Mouse (Mus musculus) stomach, embryonic 14.5 days (tissue): Measurements from ENCODE around the gene Siglecg. TPM values are rescaled to one million over a fixed set of nuclear protein-coding genes. Genes with fewer than 3 reads are reported as not detected.

ENCODE experiments used
- ATAC-seq: fragments of 200-750 bp; cut with Nextera tagmentation; 2 replicates; pipeline ENCODE4 v1.8.0; 2017; ENCODE audit warnings: low read depth, moderate TSS enrichment; ENCODE audit not compliant: insufficient number of reproducible peaks, insufficient read depth, low FRiP score
- H3K27ac ChIP-seq: fragments of 300-500 bp; sonication (generic); 2 replicates; pipeline ENCODE4 v1.5.1; 2014; ENCODE audit warnings: mild to moderate bottlenecking, low read length, moderate library complexity, mixed read lengths
- H3K27me3 ChIP-seq: fragments of 300-500 bp; sonication (generic); 2 replicates; pipeline ENCODE4 v1.6.1; 2014; ENCODE audit warnings: low read length, control low read depth, mixed read lengths; ENCODE audit not compliant: control insufficient read depth, insufficient read depth
- H3K36me3 ChIP-seq: fragments of 300-500 bp; sonication (generic); 2 replicates; pipeline ENCODE4 v1.6.1; 2014; ENCODE audit warnings: mild to moderate bottlenecking, control low read depth, low read length, moderate library complexity, mixed read lengths; ENCODE audit not compliant: control insufficient read depth, insufficient read depth
- H3K4me1 ChIP-seq: fragments of 300-500 bp; sonication (generic); 2 replicates; pipeline ENCODE4 v1.6.1; 2014; ENCODE audit warnings: low read length, control low read depth, mixed read lengths; ENCODE audit not compliant: control insufficient read depth, insufficient read depth
- H3K4me2 ChIP-seq: fragments of 300-500 bp; sonication (generic); replicated peaks from 2 replicates; pipeline ENCODE4 v1.6.1; 2014; ENCODE audit warnings: low read depth, low read length, control low read depth
- H3K4me3 ChIP-seq: fragments of 300-500 bp; sonication (generic); 2 replicates; pipeline ENCODE4 v1.5.1; 2014; ENCODE audit warnings: low read depth, low read length, control low read depth
- H3K9ac ChIP-seq: fragments of 300-500 bp; sonication (generic); replicated peaks from 2 replicates; pipeline ENCODE4 v1.6.1; 2014; ENCODE audit warnings: low read depth, mild to moderate bottlenecking, control low read depth, low read length, moderate library complexity, mixed read lengths
- H3K9me3 ChIP-seq: fragments of 300-500 bp; sonication (generic); 2 replicates; pipeline ENCODE4 v1.6.1; 2016; ENCODE audit warnings: low read depth, low read length, control low read depth; ENCODE audit not compliant: control insufficient read depth
- WGBS: fragments of 180-500 bp; shearing (Covaris S2); extraction: QIAGEN DNeasy Blood & Tissue Kit; methylation state at CpG from one replicate; pipeline ENCODE4 v1.1.7; 2014; 5-methylcytosine and 5-hydroxymethylcytosine counted together
- polyA plus RNA-seq: library from polyadenylated mRNA; unstranded; fragments of >200 nt; fragmentation: Nextera tagmentation; extraction: Ambion mirVana; gene quantifications from 2 replicates; pipeline ENCODE4 v1.2.1, GENCODE M21; 2014

Gene Siglecg
- 0.15 and 0.19 TPM in 2 replicates for polyA plus RNA-seq

GRCm38 (mm10) chr7:43408131-43408553, at the start of gene Siglecg:
Siglecg (plus strand) TSS chr7:43408204.
- no peak for ATAC-seq
- H3K9me3 ChIP-seq: no peaks in the 10 kb centered on the region
- H3K27ac ChIP-seq: no peak within 1 kb of the TSS
- 66% methylated on average over 4 of the region's 4 CpGs for WGBS
- no peaks in the 10 kb centered on the region for H3K27me3 ChIP-seq
- H3K36me3 ChIP-seq: no peaks in the 10 kb centered on the region
- H3K4me3 ChIP-seq: no peak within 1 kb of the TSS
- H3K9ac ChIP-seq: no peak within 1 kb of the TSS
- no peak within 1 kb of the TSS for H3K4me2 ChIP-seq
- H3K4me1 ChIP-seq: no peaks in the 10 kb centered on the region

GRCm38 (mm10) chr7:43358556-43358955, 49.4 kb upstream of the Siglecg start:
- Histone ChIP-seq H3K4me2 (no peak overlapping the region), H3K4me1 (no peaks in the 10 kb centered on the region), H3K9ac (no peak overlapping the region), H3K27me3 (no peaks in the 10 kb centered on the region), H3K4me3 (no peak overlapping the region), H3K9me3 (no peaks in the 10 kb centered on the region), H3K27ac (no peak overlapping the region), H3K36me3 (no peaks in the 10 kb centered on the region)
- no peak for ATAC-seq
- WGBS: 92% methylated on average over 3 of the region's 3 CpGs

- Histone ChIP-seq H3K36me3 (no peaks in the 10 kb centered on the region), H3K4me2 (no peak overlapping the region), H3K9ac (no peak overlapping the region), H3K4me3 (no peak overlapping the region), H3K9me3 (no peaks in the 10 kb centered on the region), H3K27ac (no peak overlapping the region), H3K4me1 (no peaks in the 10 kb centered on the region), H3K27me3 (no peaks in the 10 kb centered on the region)
- no peak for ATAC-seq
- 89% methylated on average over 1 of the region's 1 CpGs for WGBS
Measured at GRCm38 (mm10) chr7:43361442-43361841, 46.6 kb upstream of the Siglecg start.

- Histone ChIP-seq H3K4me3 (no peak overlapping the region), H3K9ac (no peak overlapping the region), H3K4me2 (no peak overlapping the region), H3K4me1 (no peaks in the 10 kb centered on the region), H3K9me3 (no peaks in the 10 kb centered on the region), H3K27me3 (no peaks in the 10 kb centered on the region), H3K36me3 (no peaks in the 10 kb centered on the region), H3K27ac (no peak overlapping the region)
- 79% methylated on average over 4 of the region's 4 CpGs for WGBS
- no peak for ATAC-seq
Measured at GRCm38 (mm10) chr7:43362021-43362420, 46.0 kb upstream of the Siglecg start.

GRCm38 (mm10) chr7:43378226-43378625, 29.8 kb upstream of the Siglecg start:
- no peaks in the 10 kb centered on the region for H3K9me3 ChIP-seq
- no peak overlapping the region for H3K9ac ChIP-seq
- no peak overlapping the region for H3K27ac ChIP-seq
- no peak overlapping the region for H3K4me2 ChIP-seq
- no peaks in the 10 kb centered on the region for H3K27me3 ChIP-seq
- no peak for ATAC-seq
- no peak overlapping the region for H3K4me3 ChIP-seq
- H3K36me3 ChIP-seq: no peaks in the 10 kb centered on the region
- H3K4me1 ChIP-seq: no peaks in the 10 kb centered on the region
- 16% methylated on average over 5 of the region's 5 CpGs for WGBS

GRCm38 (mm10) chr7:43392349-43393121, 15.5 kb upstream of the Siglecg start:
- Histone ChIP-seq H3K27ac (no peak overlapping the region), H3K9ac (no peak overlapping the region), H3K4me3 (no peak overlapping the region), H3K9me3 (no peaks in the 10 kb centered on the region), H3K27me3 (no peaks in the 10 kb centered on the region), H3K36me3 (no peaks in the 10 kb centered on the region), H3K4me1 (no peaks in the 10 kb centered on the region), H3K4me2 (no peak overlapping the region)
- ATAC-seq: no peak
- 76% methylated on average over 8 of the region's 8 CpGs for WGBS

- Histone ChIP-seq H3K9ac (no peak overlapping the region), H3K27me3 (no peaks in the 10 kb centered on the region), H3K36me3 (no peaks in the 10 kb centered on the region), H3K9me3 (no peaks in the 10 kb centered on the region), H3K4me1 (no peaks in the 10 kb centered on the region), H3K4me2 (no peak overlapping the region), H3K27ac (no peak overlapping the region), H3K4me3 (no peak overlapping the region)
- no peak for ATAC-seq
- 84% methylated on average over 2 of the region's 2 CpGs for WGBS
Measured at GRCm38 (mm10) chr7:43399501-43399900, 8.5 kb upstream of the Siglecg start.

- no peaks in the 10 kb centered on the region for H3K4me1 ChIP-seq
- no peak for ATAC-seq
- no peaks in the 10 kb centered on the region for H3K9me3 ChIP-seq
- no peak overlapping the region for H3K4me3 ChIP-seq
- H3K27me3 ChIP-seq: no peaks in the 10 kb centered on the region
- no peak overlapping the region for H3K4me2 ChIP-seq
- no peak overlapping the region for H3K27ac ChIP-seq
- 23% methylated on average over 2 of the region's 2 CpGs for WGBS
- no peaks in the 10 kb centered on the region for H3K36me3 ChIP-seq
- H3K9ac ChIP-seq: no peak overlapping the region
Measured at GRCm38 (mm10) chr7:43402718-43403117, 5.3 kb upstream of the Siglecg start.

- no peaks in the 10 kb centered on the region for H3K27me3 ChIP-seq
- H3K4me3 ChIP-seq: no peak overlapping the region
- no peak overlapping the region for H3K9ac ChIP-seq
- H3K27ac ChIP-seq: no peak overlapping the region
- no peaks in the 10 kb centered on the region for H3K4me1 ChIP-seq
- WGBS: 87% methylated on average over 3 of the region's 3 CpGs
- no peak for ATAC-seq
- H3K4me2 ChIP-seq: no peak overlapping the region
- no peaks in the 10 kb centered on the region for H3K9me3 ChIP-seq
- H3K36me3 ChIP-seq: no peaks in the 10 kb centered on the region
Measured at GRCm38 (mm10) chr7:43407573-43407972, 431 bp upstream of the Siglecg start.
